Mouse (Mus musculus): ENCODE results near the gene Gjc1.

DNA sequence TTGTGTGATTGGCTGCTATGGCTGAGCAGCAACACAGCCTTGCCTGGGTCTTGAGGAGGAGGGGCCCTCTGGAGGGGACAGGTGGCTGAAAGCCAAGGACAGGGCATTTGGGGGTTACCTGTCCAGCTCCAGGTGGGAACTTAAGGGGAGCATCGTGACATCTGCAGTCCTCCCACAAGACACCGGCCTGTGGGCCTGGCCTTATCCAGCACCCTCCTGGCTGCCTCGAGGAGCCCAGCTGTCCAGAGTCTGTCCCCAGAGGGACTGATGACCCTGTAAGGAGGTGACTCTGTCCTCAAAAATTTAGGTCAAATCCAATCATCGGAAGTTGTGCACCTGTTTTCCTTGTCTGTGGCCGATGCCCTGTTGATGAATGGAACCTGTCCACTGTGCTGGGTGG lies 54.1 kb downstream of the Gjc1 start:
- TF ChIP-seq HCFC1 (IDR thresholded peaks at IDR 0.05; ENCODE audit: borderline replicate concordance, insufficient read depth, low read length), result no peak
- no peak for TF ChIP-seq ZNF384 (IDR thresholded peaks at IDR 0.05; ENCODE audit: low read depth, low read length)
- TF ChIP-seq CHD2 (IDR thresholded peaks at IDR 0.05; ENCODE audit: low read depth, low read length), result no peak

All from ES-E14 (cell line).